Mouse (Mus musculus): ENCODE measurements around the gene Abcb9.

DNA sequence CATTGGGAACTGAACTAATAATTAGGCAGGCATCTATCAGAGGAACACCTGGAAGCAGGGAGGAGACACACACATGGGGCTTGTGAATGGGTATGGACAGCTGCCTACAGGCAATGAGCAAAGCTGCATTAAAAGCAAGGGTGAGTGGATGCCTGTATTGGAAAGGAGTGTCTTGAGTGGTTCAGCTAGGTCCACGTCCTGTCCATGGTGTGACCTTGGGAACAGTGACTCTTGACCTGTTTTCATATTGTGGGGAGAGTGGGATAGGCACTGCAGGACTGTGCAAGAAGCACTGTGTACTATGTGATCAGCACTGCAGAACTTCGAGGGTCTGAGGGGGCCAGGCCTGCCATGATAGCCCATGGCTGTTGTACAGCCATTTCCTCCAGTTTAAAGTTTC is 3.3 kb upstream of the Abcb9 start:
- TF ChIP-seq CTCF (IDR thresholded peaks at IDR 0.05) (no peak), EP300 (IDR thresholded peaks at IDR 0.05; ENCODE audit: insufficient read depth, low read depth, low read length) (no peak)

Data from heart, adult 2 months (tissue).